Mouse (Mus musculus) heart, postnatal 0 days (tissue): ENCODE measurements at regions not wholly inside any gene's neighbourhood (a gene's known extent, or its start where the extent isn't known, plus 50 kb on each side); places are given as distances from the start of the nearest gene placed in this dataset.
"Not testable (repeated sequence)": the region's sequence is repeated elsewhere in the genome, so short reads cannot be mapped to it uniquely, and the experiment has no call there.

Experiments
- ATAC-seq: fragments of 200-750 bp; cut with Nextera tagmentation; 2 replicates; pipeline ENCODE4 v1.8.0; 2017; ENCODE audit warnings: low read depth, moderate number of reproducible peaks, moderate library complexity; ENCODE audit not compliant: insufficient read depth
- DNase-seq: peaks from one replicate; pipeline ENCODE4 v3.0.0-alpha.2; 2016; ENCODE audit warnings: low spot score
- H3K27ac ChIP-seq: fragments of 300-500 bp; sonication (generic); 2 replicates; pipeline ENCODE4 v1.5.1; 2014; ENCODE audit warnings: low read depth, mild to moderate bottlenecking
- H3K27me3 ChIP-seq: fragments of 300-500 bp; sonication (generic); 2 replicates; pipeline ENCODE4 v1.6.1; 2014; ENCODE audit warnings: low read length, mixed read lengths; ENCODE audit not compliant: control insufficient read depth, insufficient read depth
- H3K36me3 ChIP-seq: fragments of 300-500 bp; sonication (generic); replicated peaks from 2 replicates; pipeline ENCODE4 v1.6.1; 2014; ENCODE audit warnings: low read length, mixed read lengths; ENCODE audit not compliant: control insufficient read depth, insufficient read depth
- H3K4me1 ChIP-seq: fragments of 300-500 bp; sonication (generic); 2 replicates; pipeline ENCODE4 v1.6.1; 2014; ENCODE audit warnings: antibody characterized with exemption; ENCODE audit not compliant: control insufficient read depth, insufficient read depth
- H3K4me2 ChIP-seq: fragments of 300-500 bp; sonication (generic); 2 replicates; pipeline ENCODE4 v1.6.1; 2014; ENCODE audit warnings: low read depth, mild to moderate bottlenecking, low read length, moderate library complexity
- H3K4me3 ChIP-seq: fragments of 300-500 bp; sonication (generic); 2 replicates; pipeline ENCODE4 v1.5.1; 2014; ENCODE audit warnings: low read depth, low read length
- H3K9ac ChIP-seq: fragments of 300-500 bp; sonication (generic); replicated peaks from 2 replicates; pipeline ENCODE4 v1.6.1; 2014; ENCODE audit warnings: low read depth, low read length, mixed read lengths
- H3K9me3 ChIP-seq: fragments of 300-500 bp; sonication (generic); replicated peaks from 2 replicates; pipeline ENCODE4 v1.6.1; 2016; ENCODE audit warnings: low read length; ENCODE audit not compliant: control insufficient read depth
- CTCF ChIP-seq: IDR thresholded peaks from 2 replicates; pipeline ENCODE4 v1.5.1; 2016; ENCODE audit warnings: antibody characterized with exemption, control low read depth, low read depth
- EP300 ChIP-seq: IDR thresholded peaks from 2 replicates; pipeline ENCODE4 v1.6.1; 2016; ENCODE audit warnings: antibody characterized with exemption, low read depth
- WGBS: fragments of 180-500 bp; shearing (Covaris S2); extraction: QIAGEN DNeasy Blood & Tissue Kit; methylation state at CpG from one replicate; pipeline ENCODE4 v1.1.7; 2014; 5-methylcytosine and 5-hydroxymethylcytosine counted together

GRCm38 (mm10) chr14:90367256-90367936, 1896.2 kb upstream of the Pcdh20 start:
- no peak overlapping the region for H3K4me2 ChIP-seq
- no peaks in the 10 kb centered on the region for H3K27me3 ChIP-seq
- DNase-seq = no peak
- no peak overlapping the region for H3K9ac ChIP-seq
- no peaks in the 10 kb centered on the region for H3K36me3 ChIP-seq
- WGBS = 70% methylated on average over 3 of the region's 3 CpGs
- no peaks in the 10 kb centered on the region for H3K4me1 ChIP-seq
- no peak for ATAC-seq
- H3K4me3 ChIP-seq = no peak overlapping the region
- H3K9me3 ChIP-seq = no peaks in the 10 kb centered on the region
- TF ChIP-seq EP300 (no peak), CTCF (no peak)
- no peak overlapping the region for H3K27ac ChIP-seq

- H3K4me2 ChIP-seq = no peak overlapping the region
- H3K27me3 ChIP-seq = no peaks in the 10 kb centered on the region
- H3K9ac ChIP-seq = no peak overlapping the region
- no peaks in the 10 kb centered on the region for H3K4me1 ChIP-seq
- TF ChIP-seq CTCF (no peak), EP300 (no peak)
- H3K9me3 ChIP-seq = no peaks in the 10 kb centered on the region
- H3K27ac ChIP-seq = no peak overlapping the region
- H3K36me3 ChIP-seq = no peaks in the 10 kb centered on the region
- WGBS = 62% methylated on average over 3 of the region's 3 CpGs
- no peak overlapping the region for H3K4me3 ChIP-seq
- DNase-seq (no peak), ATAC-seq (no peak)
Observed at GRCm38 (mm10) chr14:90334541-90334940, 1863.3 kb upstream of the Pcdh20 start.

- not testable (repeated sequence) for H3K4me1 ChIP-seq, H3K9me3 ChIP-seq, H3K27me3 ChIP-seq, H3K9ac ChIP-seq, H3K36me3 ChIP-seq, H3K4me2 ChIP-seq, H3K27ac ChIP-seq, DNase-seq, H3K4me3 ChIP-seq, ATAC-seq
- 88% methylated on average over 10 of the region's 18 CpGs for WGBS
Observed at GRCm38 (mm10) chr14:90295456-90295855, 1824.3 kb upstream of the Pcdh20 start.

- DNase-seq (no peak), ATAC-seq (no peak)
- Histone ChIP-seq H3K4me1 (no peaks in the 10 kb centered on the region), H3K4me3 (no peak overlapping the region), H3K9me3 (no peaks in the 10 kb centered on the region), H3K4me2 (no peak overlapping the region), H3K36me3 (no peaks in the 10 kb centered on the region), H3K27me3 (no peaks in the 10 kb centered on the region), H3K9ac (no peak overlapping the region), H3K27ac (no peak overlapping the region)
- no peak for TF ChIP-seq CTCF
- no peak for TF ChIP-seq EP300
- WGBS = 81% methylated on average over 3 of the region's 3 CpGs
Observed at GRCm38 (mm10) chr14:90246042-90246441, 1774.8 kb upstream of the Pcdh20 start.

- Histone ChIP-seq H3K36me3 (no peaks in the 10 kb centered on the region), H3K4me1 (no peaks in the 10 kb centered on the region), H3K4me2 (no peak overlapping the region), H3K9ac (no peak overlapping the region), H3K4me3 (no peak overlapping the region), H3K27me3 (no peaks in the 10 kb centered on the region), H3K27ac (no peak overlapping the region), H3K9me3 (no peaks in the 10 kb centered on the region)
- WGBS = 79% methylated on average over 5 of the region's 5 CpGs
- ATAC-seq (no peak), DNase-seq (no peak)
- TF ChIP-seq EP300 = no peak
- no peak for TF ChIP-seq CTCF
Observed at GRCm38 (mm10) chr14:90232661-90233060, 1761.5 kb upstream of the Pcdh20 start.

- ATAC-seq (no peak), DNase-seq (no peak)
- no peak overlapping the region for H3K9ac ChIP-seq
- no peaks in the 10 kb centered on the region for H3K27me3 ChIP-seq
- H3K4me1 ChIP-seq = no peaks in the 10 kb centered on the region
- TF ChIP-seq CTCF = no peak
- TF ChIP-seq EP300 = no peak
- no peak overlapping the region for H3K4me2 ChIP-seq
- no peaks in the 10 kb centered on the region for H3K9me3 ChIP-seq
- H3K4me3 ChIP-seq = no peak overlapping the region
- no peak overlapping the region for H3K27ac ChIP-seq
- H3K36me3 ChIP-seq = no peaks in the 10 kb centered on the region
Observed at GRCm38 (mm10) chr14:90200294-90200693, 1729.1 kb upstream of the Pcdh20 start.
